Mouse (Mus musculus): ENCODE results near the gene Ror1. TPM values are rescaled to one million over a fixed set of nuclear protein-coding genes. Genes with fewer than 3 reads are reported as not detected.

The Ror1 gene
- polyA plus RNA-seq, 1 experiment from 2014 or later = 11.5 TPM

- H3K27ac ChIP-seq = no peak overlapping the region
- H3K4me2 ChIP-seq = no peak overlapping the region
- H3K27me3 ChIP-seq = no peaks in the 10 kb centered on the region
- no peaks in the 10 kb centered on the region for H3K36me3 ChIP-seq
- no peak overlapping the region for H3K4me3 ChIP-seq (replicated peaks)
- 60% methylated on average over 6 of the region's 6 CpGs for WGBS
- ATAC-seq (ENCODE audit: insufficient number of reproducible peaks, insufficient read depth, low FRiP score, low TSS enrichment, low read depth) = no peak
- no peaks in the 10 kb centered on the region for H3K4me1 ChIP-seq (replicated peaks)
- H3K9ac ChIP-seq (replicated peaks) = no peak overlapping the region
- no peaks in the 10 kb centered on the region for H3K9me3 ChIP-seq
These were observed 188.9 kb downstream of the Ror1 start for GRCm38 (mm10) chr4:100284528-100284927.

GRCm38 (mm10) chr4:100286111-100286541 lies 190.5 kb downstream of the Ror1 start:
- no peaks in the 10 kb centered on the region for H3K36me3 ChIP-seq
- no peaks in the 10 kb centered on the region for H3K27me3 ChIP-seq
- H3K9ac ChIP-seq (replicated peaks) = no peak overlapping the region
- 88% methylated on average over 7 of the region's 7 CpGs for WGBS
- no peak overlapping the region for H3K4me2 ChIP-seq
- no peak for ATAC-seq (ENCODE audit: insufficient number of reproducible peaks, insufficient read depth, low FRiP score, low TSS enrichment, low read depth)
- H3K4me1 ChIP-seq (replicated peaks) = no peaks in the 10 kb centered on the region
- H3K27ac ChIP-seq = no peak overlapping the region
- no peaks in the 10 kb centered on the region for H3K9me3 ChIP-seq
- H3K4me3 ChIP-seq (replicated peaks) = no peak overlapping the region

GRCm38 (mm10) chr4:100286800-100287199 lies 191.2 kb downstream of the Ror1 start:
- Histone ChIP-seq H3K4me1 (replicated peaks) (no peaks in the 10 kb centered on the region), H3K27ac (no peak overlapping the region), H3K4me3 (replicated peaks) (no peak overlapping the region), H3K9me3 (no peaks in the 10 kb centered on the region), H3K36me3 (no peaks in the 10 kb centered on the region), H3K9ac (replicated peaks) (no peak overlapping the region), H3K27me3 (no peaks in the 10 kb centered on the region), H3K4me2 (no peak overlapping the region)
- no peak for ATAC-seq (ENCODE audit: insufficient number of reproducible peaks, insufficient read depth, low FRiP score, low TSS enrichment, low read depth)

DNA sequence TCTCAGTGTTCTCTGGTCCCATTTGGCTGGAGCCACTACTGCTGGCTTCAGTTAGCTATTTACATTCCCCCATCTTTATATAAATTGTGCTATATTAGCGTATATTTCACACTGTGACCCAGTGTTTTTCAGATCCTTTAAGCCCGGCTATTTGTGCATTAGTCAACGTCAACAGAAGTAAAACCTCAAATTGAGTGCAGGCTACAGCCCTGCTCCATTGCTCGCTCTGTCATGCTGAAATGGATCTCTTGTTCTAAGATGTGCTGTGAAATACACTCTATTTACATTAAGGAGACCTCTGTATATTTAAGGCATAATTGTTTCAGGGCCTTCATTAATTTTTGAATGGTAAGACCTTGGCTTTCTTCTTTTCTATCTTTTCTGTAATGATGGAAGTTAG lies 192.2 kb downstream of the Ror1 start:
- Histone ChIP-seq H3K9ac (replicated peaks) (no peak overlapping the region), H3K4me1 (replicated peaks) (no peaks in the 10 kb centered on the region), H3K9me3 (no peaks in the 10 kb centered on the region), H3K27ac (no peak overlapping the region), H3K4me3 (replicated peaks) (no peak overlapping the region), H3K36me3 (no peaks in the 10 kb centered on the region), H3K27me3 (no peaks in the 10 kb centered on the region), H3K4me2 (no peak overlapping the region)
- ATAC-seq (ENCODE audit: insufficient number of reproducible peaks, insufficient read depth, low FRiP score, low TSS enrichment, low read depth) = no peak
- WGBS = 77% methylated on average over 4 of the region's 4 CpGs

DNA sequence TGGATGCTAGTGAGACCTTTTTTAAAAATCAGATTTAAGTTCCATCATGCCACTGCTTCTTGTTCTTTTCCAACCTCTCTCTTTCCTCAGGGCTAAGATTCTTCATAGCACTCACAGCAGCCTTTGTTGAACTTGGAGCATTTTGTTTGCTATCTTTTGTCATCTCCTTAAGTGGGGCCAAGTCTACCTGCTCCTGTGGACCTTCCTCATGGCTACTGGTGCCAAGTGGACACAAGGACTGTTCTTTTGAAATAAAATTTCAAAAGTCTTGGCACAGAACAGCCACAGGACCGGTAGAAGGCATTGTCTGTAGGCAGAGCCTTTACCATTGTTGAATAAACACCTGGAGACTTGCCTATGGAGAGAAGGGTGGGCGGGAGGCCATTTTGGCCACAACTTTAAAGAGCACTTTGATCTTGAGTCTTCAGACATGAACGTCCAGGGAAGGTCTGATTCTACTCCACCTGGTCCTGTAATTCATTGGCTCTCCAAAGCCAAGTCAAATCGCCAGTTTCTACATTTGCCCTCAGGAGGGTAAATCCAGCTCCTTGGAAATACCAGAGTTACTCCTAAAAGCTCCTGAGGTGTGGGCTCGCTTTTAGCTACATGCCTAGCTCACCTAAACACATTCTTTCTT lies 195.5 kb downstream of the Ror1 start:
- ATAC-seq (ENCODE audit: insufficient number of reproducible peaks, insufficient read depth, low FRiP score, low TSS enrichment, low read depth) = no peak
- Histone ChIP-seq H3K9me3 (no peaks in the 10 kb centered on the region), H3K4me2 (no peak overlapping the region)

GRCm38 (mm10) chr4:100297678-100298077 lies 202.1 kb downstream of the Ror1 start:
- Histone ChIP-seq H3K9me3 (no peaks in the 10 kb centered on the region), H3K4me3 (replicated peaks) (no peak overlapping the region), H3K4me1 (replicated peaks) (peaks cover 16% of the 10 kb centered on the region), H3K27ac (no peak overlapping the region), H3K9ac (replicated peaks) (no peak overlapping the region), H3K4me2 (no peak overlapping the region), H3K27me3 (peaks cover 4% of the 10 kb centered on the region; the same call in 1 of the 2 replicates), H3K36me3 (no peaks in the 10 kb centered on the region)
- ATAC-seq (ENCODE audit: insufficient number of reproducible peaks, insufficient read depth, low FRiP score, low TSS enrichment, low read depth) = no peak
- WGBS = 40% methylated on average over 6 of the region's 6 CpGs

More for the DNA sequence above, 195.5 kb downstream of the Ror1 start:
- 65% methylated on average over 5 of the region's 5 CpGs for WGBS
- Histone ChIP-seq H3K27me3 (no peaks in the 10 kb centered on the region), H3K4me3 (replicated peaks) (no peak overlapping the region), H3K27ac (no peak overlapping the region), H3K9ac (replicated peaks) (no peak overlapping the region), H3K4me1 (replicated peaks) (no peaks in the 10 kb centered on the region), H3K36me3 (no peaks in the 10 kb centered on the region)

- 79% methylated on average over 5 of the region's 5 CpGs for WGBS
- Histone ChIP-seq H3K9ac (replicated peaks) (no peak overlapping the region), H3K9me3 (no peaks in the 10 kb centered on the region), H3K27ac (no peak overlapping the region), H3K4me3 (replicated peaks) (no peak overlapping the region), H3K36me3 (no peaks in the 10 kb centered on the region), H3K4me2 (no peak overlapping the region), H3K27me3 (peaks cover 4% of the 10 kb centered on the region; the same call in 1 of the 2 replicates), H3K4me1 (replicated peaks) (peaks cover 16% of the 10 kb centered on the region)
- ATAC-seq (ENCODE audit: insufficient number of reproducible peaks, insufficient read depth, low FRiP score, low TSS enrichment, low read depth) = no peak
These were observed 203.0 kb downstream of the Ror1 start for GRCm38 (mm10) chr4:100298566-100298965.

DNA sequence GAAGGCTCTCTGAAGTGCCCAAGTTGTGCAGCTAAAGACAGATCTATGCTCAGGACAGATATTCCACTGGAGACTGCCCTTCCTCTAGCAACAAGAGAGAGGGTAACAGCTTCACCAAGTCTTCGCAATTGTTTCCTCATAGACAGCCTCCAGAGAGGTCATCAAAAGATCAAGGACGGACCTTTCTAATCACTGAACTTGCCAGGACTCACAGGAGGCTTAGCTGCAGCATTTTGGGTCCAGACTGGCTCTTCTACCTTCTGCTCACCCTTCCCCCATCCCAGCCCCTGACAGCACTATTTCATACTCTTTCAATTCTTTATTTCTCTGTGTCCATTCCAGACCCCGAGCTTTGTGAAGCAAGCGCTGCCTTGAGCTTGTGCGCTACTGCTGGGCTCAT lies 204.6 kb downstream of the Ror1 start:
- Histone ChIP-seq H3K4me2 (no peak overlapping the region), H3K27ac (no peak overlapping the region), H3K9me3 (no peaks in the 10 kb centered on the region), H3K27me3 (peaks cover 4% of the 10 kb centered on the region; the same call in 1 of the 2 replicates), H3K9ac (replicated peaks) (no peak overlapping the region), H3K4me1 (replicated peaks) (peaks cover 16% of the 10 kb centered on the region), H3K4me3 (replicated peaks) (no peak overlapping the region), H3K36me3 (no peaks in the 10 kb centered on the region)
- WGBS = 82% methylated on average over 5 of the region's 5 CpGs
- ATAC-seq (ENCODE audit: insufficient number of reproducible peaks, insufficient read depth, low FRiP score, low TSS enrichment, low read depth) = no peak

DNA sequence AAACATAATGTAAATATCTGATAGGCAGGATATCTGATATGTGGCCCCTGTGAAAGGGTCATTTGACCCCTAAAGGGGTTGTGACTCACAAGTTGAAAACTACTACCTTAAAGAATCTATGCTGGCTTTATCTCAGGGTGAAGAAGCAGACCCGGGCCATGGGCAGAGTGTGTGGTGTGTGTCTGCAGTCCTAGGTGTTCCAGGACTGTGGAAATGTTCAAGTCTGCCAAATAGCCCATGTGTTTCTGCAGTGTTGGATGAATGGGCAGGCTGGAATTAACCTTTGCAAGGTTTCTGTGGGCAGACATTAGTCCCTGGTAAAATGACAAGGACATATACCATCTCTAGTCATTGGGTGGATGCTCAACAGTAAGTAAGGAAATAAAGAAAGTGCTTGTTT lies 205.8 kb downstream of the Ror1 start:
- Histone ChIP-seq H3K4me2 (no peak overlapping the region), H3K36me3 (no peaks in the 10 kb centered on the region), H3K9ac (replicated peaks) (no peak overlapping the region), H3K27me3 (peaks cover 4% of the 10 kb centered on the region; the same call in 1 of the 2 replicates), H3K4me1 (replicated peaks) (peaks cover 16% of the 10 kb centered on the region), H3K27ac (no peak overlapping the region), H3K4me3 (replicated peaks) (no peak overlapping the region), H3K9me3 (no peaks in the 10 kb centered on the region)
- ATAC-seq (ENCODE audit: insufficient number of reproducible peaks, insufficient read depth, low FRiP score, low TSS enrichment, low read depth) = no peak
- whole genome bisulfite sequencing = 87% methylated on average over 1 of the region's 1 CpGs

DNA sequence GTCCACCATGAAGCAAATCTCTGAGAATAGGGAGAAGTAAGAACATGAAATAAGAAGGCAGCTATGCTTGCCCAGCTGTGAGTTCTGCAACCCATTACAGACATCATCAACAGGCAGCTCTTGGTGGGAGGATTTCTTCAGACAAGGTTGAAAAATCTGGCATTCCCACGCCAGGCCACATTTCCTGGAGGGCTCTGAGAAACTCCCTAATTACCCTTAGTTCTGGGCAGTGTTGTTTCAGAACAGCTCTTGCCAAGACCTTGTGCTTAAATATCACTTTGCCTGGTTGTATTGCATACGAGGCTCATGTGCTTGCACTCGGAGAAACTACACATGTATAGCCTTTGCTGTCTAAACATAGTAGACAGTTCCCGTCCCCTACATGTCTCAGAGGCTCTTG lies 211.8 kb downstream of the Ror1 start:
- no peaks in the 10 kb centered on the region for H3K9me3 ChIP-seq
- H3K4me3 ChIP-seq (replicated peaks) = no peak overlapping the region
- no peak overlapping the region for H3K4me2 ChIP-seq
- 49% methylated on average over 4 of the region's 4 CpGs for WGBS
- ATAC-seq (ENCODE audit: insufficient number of reproducible peaks, insufficient read depth, low FRiP score, low TSS enrichment, low read depth) = no peak
- H3K9ac ChIP-seq (replicated peaks) = no peak overlapping the region
- no peaks in the 10 kb centered on the region; the same call in 1 of the 2 replicates for H3K27me3 ChIP-seq
- H3K36me3 ChIP-seq = no peaks in the 10 kb centered on the region
- H3K27ac ChIP-seq = peak overlapping the region; percentile 2; the same call in 1 of the 2 replicates
- no peaks in the 10 kb centered on the region; the same call in 1 of the 2 replicates for H3K4me1 ChIP-seq (replicated peaks)

GRCm38 (mm10) chr4:100311775-100312537 lies 216.4 kb downstream of the Ror1 start:
- no peaks in the 10 kb centered on the region for H3K9me3 ChIP-seq
- 90% methylated on average over 10 of the region's 10 CpGs for WGBS
- no peaks in the 10 kb centered on the region for H3K36me3 ChIP-seq
- ATAC-seq (ENCODE audit: insufficient number of reproducible peaks, insufficient read depth, low FRiP score, low TSS enrichment, low read depth) = no peak
- no peak overlapping the region for H3K4me2 ChIP-seq
- no peak overlapping the region for H3K4me3 ChIP-seq (replicated peaks)
- no peaks in the 10 kb centered on the region; the same call in 1 of the 2 replicates for H3K4me1 ChIP-seq (replicated peaks)
- no peak overlapping the region for H3K9ac ChIP-seq (replicated peaks)
- H3K27ac ChIP-seq = no peak overlapping the region
- peaks cover 9% of the 10 kb centered on the region; the same call in 1 of the 2 replicates for H3K27me3 ChIP-seq
